Mouse (Mus musculus): Measurements from ENCODE around the gene Leng9.

- TF ChIP-seq CTCF (IDR thresholded peaks at IDR 0.05; ENCODE audit: low read depth, low read length) (no peak), POLR2A (IDR thresholded peaks at IDR 0.05; ENCODE audit: extremely low read depth, insufficient read depth, low read length) (no peak)
These were observed 28.3 kb upstream of the Leng9 start for GRCm38 (mm10) chr7:4178438-4178837.

Data from liver, adult 2 months (tissue).